Mouse (Mus musculus) urinary bladder, postnatal 0 days (tissue): ENCODE measurements around the gene Rap2b. TPM values are rescaled to one million over a fixed set of nuclear protein-coding genes. Genes with fewer than 3 reads are reported as not detected.

ENCODE experiments used
- polyA plus RNA-seq: library from polyadenylated mRNA; unstranded; fragments of >200 nt; fragmentation: Nextera tagmentation; extraction: Ambion mirVana; gene quantifications from 2 replicates; pipeline ENCODE4 v1.2.1, GENCODE M21; 2015

The Rap2b gene
- 9.1 and 9.2 TPM in 2 replicates for polyA plus RNA-seq

DNA sequence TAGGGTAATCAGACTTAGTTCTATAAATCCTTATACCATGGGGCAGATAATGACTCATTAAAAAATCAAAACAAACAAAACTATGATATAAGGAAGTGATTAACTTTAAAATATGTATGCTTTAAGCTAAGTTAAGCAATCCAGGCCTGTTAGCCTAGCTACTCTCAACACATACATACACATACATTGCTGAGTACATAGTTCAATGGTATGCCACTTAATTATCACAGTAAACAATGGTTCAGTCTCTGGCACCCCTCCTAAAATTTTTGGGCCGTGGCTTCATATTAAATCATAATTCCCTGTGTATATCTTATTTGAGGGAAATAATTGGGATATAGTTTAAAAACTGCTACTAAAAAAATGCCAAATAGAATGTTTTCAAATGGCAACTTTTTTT is at the start of gene Rap2b:
Rap2b (plus strand) TSS at position 301 of the 400 bp plus-strand sequence.

DNA sequence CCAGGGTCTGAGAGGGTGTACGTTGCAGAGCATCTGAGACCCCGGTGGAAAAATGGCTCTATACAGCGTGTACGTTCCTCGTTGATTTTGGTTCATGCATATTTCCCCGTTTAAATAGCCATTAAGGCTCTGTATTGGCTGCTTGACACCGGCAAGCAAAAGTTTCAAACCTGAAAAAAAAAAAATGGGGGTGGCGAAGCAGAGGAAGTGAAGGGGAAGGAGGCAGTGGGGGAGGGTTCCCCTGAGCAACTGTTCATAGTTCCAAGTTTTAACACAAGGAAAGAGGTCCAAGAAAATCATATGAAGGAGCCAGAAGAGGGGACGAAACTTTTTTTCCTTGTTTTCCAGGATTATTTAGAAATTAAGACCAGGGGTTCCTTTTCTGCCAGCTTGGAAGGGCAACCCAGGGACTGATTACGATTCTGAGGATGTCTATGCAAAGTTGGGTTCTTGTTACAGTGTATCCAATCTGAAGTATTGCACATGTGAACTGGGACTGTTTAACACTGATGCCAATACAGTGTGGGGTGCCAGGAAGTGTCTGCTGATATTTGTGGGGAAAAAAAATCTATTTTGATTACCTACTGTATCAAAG is 4.4 kb downstream of the Rap2b start, which contains the start of gene B430305J03Rik:
B430305J03Rik (minus strand) TSS at position 173 of the 595 bp plus-strand sequence.

Other genes with a start within 250 kb of the Rap2b start
- not detected in 2 replicates for gene B430305J03Rik, start 4.3 kb downstream of the Rap2b start, polyA plus RNA-seq